Mouse (Mus musculus) midbrain, postnatal 0 days (tissue): ENCODE data around the gene Fadd. TPM values are rescaled to one million over a fixed set of nuclear protein-coding genes. Genes with fewer than 3 reads are reported as not detected.

Experiments
- ATAC-seq: fragments of 200-750 bp; cut with Nextera tagmentation; 2 replicates; pipeline ENCODE4 v1.8.0; 2017; ENCODE audit warnings: moderate number of reproducible peaks, mild to moderate bottlenecking, moderate TSS enrichment, moderate library complexity; ENCODE audit not compliant: low FRiP score
- DNase-seq: peaks from one replicate; pipeline ENCODE4 v3.0.0-alpha.2; 2015; ENCODE audit warnings: low spot score
- H3K27ac ChIP-seq: fragments of 300-500 bp; sonication (generic); 2 replicates; pipeline ENCODE4 v1.5.1; 2014; ENCODE audit warnings: low read depth, mild to moderate bottlenecking, low read length, mixed read lengths
- H3K27me3 ChIP-seq: fragments of 300-500 bp; sonication (generic); 2 replicates; pipeline ENCODE4 v1.6.1; 2014; ENCODE audit warnings: low read length, control low read depth, mixed read lengths; ENCODE audit not compliant: insufficient read depth
- H3K36me3 ChIP-seq: fragments of 300-500 bp; sonication (generic); 2 replicates; pipeline ENCODE4 v1.6.1; 2014; ENCODE audit warnings: low read length, control low read depth, mixed read lengths; ENCODE audit not compliant: insufficient read depth
- H3K4me1 ChIP-seq: fragments of 300-500 bp; sonication (generic); 2 replicates; pipeline ENCODE4 v1.6.1; 2014; ENCODE audit warnings: mild to moderate bottlenecking, control low read depth, antibody characterized with exemption, low read length, mixed read lengths; ENCODE audit not compliant: insufficient read depth
- H3K4me2 ChIP-seq: fragments of 300-500 bp; sonication (generic); 2 replicates; pipeline ENCODE4 v1.6.1; 2014; ENCODE audit warnings: low read depth, mild to moderate bottlenecking, low read length, mixed read lengths; ENCODE audit not compliant: poor library complexity, severe bottlenecking
- H3K4me3 ChIP-seq: fragments of 300-500 bp; sonication (generic); 2 replicates; pipeline ENCODE4 v1.5.1; 2014; ENCODE audit warnings: low read depth, mild to moderate bottlenecking, low read length, moderate library complexity
- H3K9ac ChIP-seq: fragments of 300-500 bp; sonication (generic); replicated peaks from 2 replicates; pipeline ENCODE4 v1.6.1; 2014; ENCODE audit warnings: mild to moderate bottlenecking, low read length, moderate library complexity, mixed read lengths; ENCODE audit not compliant: poor library complexity, severe bottlenecking
- H3K9me3 ChIP-seq: fragments of 300-500 bp; sonication (generic); 2 replicates; pipeline ENCODE4 v1.6.1; 2016; ENCODE audit warnings: low read length, control low read depth
- CTCF ChIP-seq: IDR thresholded peaks from 2 replicates; pipeline ENCODE4 v1.5.1; 2016; ENCODE audit warnings: antibody characterized with exemption, mild to moderate bottlenecking
- WGBS: fragments of 180-500 bp; shearing (Covaris S2); extraction: QIAGEN DNeasy Blood & Tissue Kit; methylation state at CpG from one replicate; pipeline ENCODE4 v1.1.7; 2014; 5-methylcytosine and 5-hydroxymethylcytosine counted together
- polyA plus RNA-seq: library from polyadenylated mRNA; unstranded; fragments of >200 nt; fragmentation: Nextera tagmentation; extraction: Ambion mirVana; gene quantifications from 2 replicates; pipeline ENCODE4 v1.2.1, GENCODE M21; 2015
- total RNA-seq: library from RNA; depleted of rRNA; stranded (reverse); fragments of >200 nt; gene quantifications from 2 replicates; pipeline ENCODE4 v1.2.3, GENCODE M21; 2014

Fadd gene
- total and polyA plus RNA-seq, 2 experiments from 2014 or later, result 2.4 to 2.6 TPM

DNA sequence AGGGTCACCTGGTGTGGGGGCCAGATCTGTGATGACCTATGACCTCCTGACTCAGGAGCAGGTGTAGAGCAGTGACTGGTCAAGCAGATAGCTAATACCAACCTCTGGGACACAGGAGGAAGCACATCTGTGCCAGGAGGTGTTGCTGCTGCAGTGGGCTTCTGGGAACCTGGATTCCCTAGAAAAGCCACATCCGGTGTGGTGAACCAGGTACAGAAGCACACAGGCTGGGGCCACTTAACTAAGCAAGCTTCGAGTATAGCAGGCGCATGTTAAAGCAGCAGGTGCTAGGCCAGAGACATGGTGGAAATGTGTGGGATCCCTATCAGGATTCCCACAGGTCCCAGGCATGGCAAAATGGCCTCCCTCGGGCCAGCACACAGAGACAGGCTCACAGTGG, 21.7 kb downstream of the Fadd start:
- Histone ChIP-seq H3K27me3 (no peaks in the 10 kb centered on the region), H3K9ac (no peak overlapping the region), H3K27ac (no peak overlapping the region), H3K36me3 (no peaks in the 10 kb centered on the region), H3K4me3 (no peak overlapping the region), H3K4me1 (no peaks in the 10 kb centered on the region), H3K9me3 (no peaks in the 10 kb centered on the region), H3K4me2 (no peak overlapping the region)
- ATAC-seq, result no peak
- WGBS, result 85% methylated on average over 4 of the region's 4 CpGs
- DNase-seq, result no peak
- TF ChIP-seq CTCF, result no peak

DNA sequence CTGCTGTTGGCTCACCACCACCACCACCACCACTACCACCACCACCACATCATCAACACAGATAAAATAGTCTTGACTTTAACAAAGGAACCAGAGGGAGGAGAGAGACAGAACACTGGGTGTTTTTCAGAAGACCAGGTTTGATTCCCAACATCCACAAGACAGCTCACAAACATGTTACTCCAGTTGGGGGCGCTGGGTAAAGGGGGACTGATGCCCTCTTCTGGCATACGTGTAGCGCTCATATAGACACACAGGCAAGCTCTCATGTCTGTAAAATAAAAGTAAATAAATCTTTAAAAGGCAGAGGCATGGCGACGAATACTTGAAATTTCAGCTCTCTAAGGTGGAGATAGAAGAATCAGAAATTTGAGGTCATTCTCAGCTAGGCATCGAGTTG, 23.7 kb downstream of the Fadd start:
- H3K27ac ChIP-seq, result no peak overlapping the region
- DNase-seq (no peak), ATAC-seq (no peak)
- no peaks in the 10 kb centered on the region for H3K4me1 ChIP-seq
- H3K4me2 ChIP-seq, result no peak overlapping the region
- WGBS, result 47% methylated on average over 6 of the region's 6 CpGs
- no peak overlapping the region for H3K4me3 ChIP-seq
- H3K27me3 ChIP-seq, result no peaks in the 10 kb centered on the region
- no peak overlapping the region for H3K9ac ChIP-seq
- no peaks in the 10 kb centered on the region for H3K9me3 ChIP-seq
- peak; percentile 31 for TF ChIP-seq CTCF
- H3K36me3 ChIP-seq, result no peaks in the 10 kb centered on the region

DNA sequence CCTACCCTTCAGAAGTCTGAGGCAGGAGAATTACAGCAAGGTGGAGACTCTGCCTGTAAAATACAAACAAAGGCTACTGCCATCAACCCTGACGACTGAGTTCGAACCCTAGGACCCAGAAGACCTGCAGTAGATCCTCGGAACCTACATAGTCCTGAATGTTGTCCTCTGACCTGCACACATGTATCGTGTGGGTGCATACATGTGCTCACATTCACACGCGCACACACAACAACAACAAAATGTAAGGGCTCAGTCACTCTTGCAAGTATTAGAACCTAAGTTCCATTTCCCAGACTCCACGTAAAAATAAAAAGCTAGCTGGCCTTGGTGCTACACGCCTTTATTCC, 28.2 kb downstream of the Fadd start:
- WGBS, result 23% methylated on average over 8 of the region's 8 CpGs
- no peak for DNase-seq

DNA sequence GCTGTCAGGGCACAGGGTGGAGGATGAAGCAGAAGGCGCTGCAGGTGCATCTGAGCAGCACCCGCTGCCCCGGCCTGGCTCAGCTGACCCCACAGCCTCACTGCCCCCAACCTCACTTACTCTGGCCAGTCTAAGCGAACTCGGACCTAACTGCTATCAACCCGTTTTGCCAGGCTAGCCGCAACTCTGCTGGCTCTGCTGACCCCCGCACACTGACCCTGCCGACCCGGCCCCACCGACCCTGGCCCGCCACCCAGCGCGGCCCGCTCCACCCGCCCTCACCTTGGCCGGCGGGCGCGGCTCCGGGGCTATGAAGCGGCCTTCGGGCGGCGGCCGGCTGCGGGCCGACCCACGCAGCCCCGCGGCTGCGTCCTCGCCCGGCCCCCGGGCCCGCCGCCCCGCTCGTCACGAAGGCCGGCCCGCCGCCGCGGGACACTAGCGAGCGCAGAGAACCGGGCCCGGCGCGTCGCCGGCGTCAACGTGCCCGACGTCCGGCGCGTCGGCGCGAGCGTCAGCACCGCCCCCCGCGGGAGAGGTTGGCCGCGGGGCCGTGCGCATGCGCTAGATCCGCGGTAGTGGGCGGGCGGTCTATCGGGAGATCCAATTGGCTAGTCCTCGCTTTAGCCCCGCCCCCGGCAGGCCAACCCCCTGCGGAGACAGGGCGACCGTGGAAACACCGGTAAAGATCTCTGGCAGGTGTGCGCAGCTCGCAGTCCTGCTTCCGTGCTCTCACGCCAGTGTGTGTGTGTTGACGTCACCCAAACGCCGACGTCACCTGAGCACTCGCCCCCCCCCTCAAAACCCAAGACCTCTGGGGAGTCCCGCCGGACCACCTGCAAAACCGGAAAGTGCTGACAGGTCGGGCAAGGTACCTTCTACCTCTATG, 28.8 kb downstream of the Fadd start, which contains the start of gene Ppfia1:
TSS of gene Ppfia1 (minus strand) at position 493 of the 886 bp plus-strand sequence.
- WGBS, result under 1% methylated on average over 85 of the region's 97 CpGs

More for the DNA sequence above, 28.2 kb downstream of the Fadd start:
- Histone ChIP-seq H3K27ac (peak overlapping the region; percentile 69), H3K4me3 (peak overlapping the region; percentile 96), H3K9me3 (no peaks in the 10 kb centered on the region), H3K9ac (peak overlapping the region; percentile 62), H3K4me1 (peaks cover 9% of the 10 kb centered on the region; the same call in 1 of the 2 replicates), H3K27me3 (no peaks in the 10 kb centered on the region), H3K36me3 (peaks cover 7% of the 10 kb centered on the region; the same call in 1 of the 2 replicates), H3K4me2 (peak overlapping the region; percentile 64)
- peak; percentile 36; the same call in 1 of the 2 replicates for ATAC-seq
- TF ChIP-seq CTCF, result no peak

DNA sequence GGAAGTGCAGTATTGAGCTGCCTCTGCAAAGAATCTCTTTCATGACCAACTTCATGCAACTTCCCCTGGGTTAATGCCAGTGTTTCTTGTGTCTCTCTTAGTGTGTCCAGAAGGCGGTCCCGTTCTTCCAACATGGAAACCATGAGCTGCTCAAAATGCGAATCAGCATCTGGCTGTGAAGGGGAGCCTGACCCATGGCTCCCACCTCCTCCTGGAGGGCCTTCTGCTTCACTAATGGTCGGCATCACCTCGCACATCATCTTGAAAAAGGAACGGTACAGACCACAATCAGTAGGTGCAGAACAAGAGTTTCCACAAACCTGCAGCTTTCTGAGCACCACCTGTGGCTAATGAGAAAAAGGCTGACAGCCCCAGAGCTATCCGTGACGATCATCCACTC, 30.0 kb downstream of the Fadd start:
- ATAC-seq, result no peak
- Histone ChIP-seq H3K27ac (no peak overlapping the region), H3K9ac (peak overlapping the region; percentile 97; the same call in 1 of the 2 replicates), H3K36me3 (peaks cover 7% of the 10 kb centered on the region; the same call in 1 of the 2 replicates), H3K9me3 (no peaks in the 10 kb centered on the region), H3K4me2 (peak overlapping the region; percentile 80), H3K4me3 (peak overlapping the region; percentile 96), H3K27me3 (no peaks in the 10 kb centered on the region), H3K4me1 (peaks cover 9% of the 10 kb centered on the region; the same call in 1 of the 2 replicates)
- DNase-seq, result no peak
- WGBS, result 84% methylated on average over 8 of the region's 8 CpGs
- no peak for TF ChIP-seq CTCF

More for the DNA sequence above, 28.8 kb downstream of the Fadd start, which contains the start of gene Ppfia1:
- Histone ChIP-seq H3K4me3 (peak within 1 kb of the TSS; percentile 96), H3K27ac (peak within 1 kb of the TSS; percentile 69), H3K9me3 (no peaks in the 10 kb centered on the region), H3K36me3 (peaks cover 7% of the 10 kb centered on the region; the same call in 1 of the 2 replicates), H3K4me2 (peak within 1 kb of the TSS; percentile 80), H3K9ac (peak within 1 kb of the TSS; percentile 97), H3K4me1 (peaks cover 9% of the 10 kb centered on the region; the same call in 1 of the 2 replicates), H3K27me3 (no peaks in the 10 kb centered on the region)
- TF ChIP-seq CTCF, result no peak
- DNase-seq (peak; percentile 97), ATAC-seq (peak; percentile 96)

DNA sequence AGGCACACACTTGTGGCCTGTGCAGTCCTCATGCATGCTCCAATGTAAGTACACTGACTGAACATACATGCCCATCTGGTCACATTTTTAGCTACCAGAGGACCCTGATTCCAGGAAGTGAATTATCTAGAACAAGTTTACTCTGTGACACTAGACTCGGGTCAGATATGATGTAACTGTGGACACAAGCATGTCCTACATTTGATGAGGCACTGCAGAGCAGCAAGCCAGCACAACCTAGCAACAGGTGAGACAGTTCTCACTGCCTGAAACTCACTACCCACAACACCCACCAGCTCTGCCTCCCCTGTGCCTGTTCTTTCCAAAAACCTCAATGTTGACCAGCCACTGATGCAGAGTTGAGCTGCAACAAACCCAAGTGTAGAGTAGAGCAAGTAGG, 31.5 kb downstream of the Fadd start:
- no peak for TF ChIP-seq CTCF
- WGBS, result 91% methylated on average over 1 of the region's 1 CpGs
- DNase-seq, result no peak
- Histone ChIP-seq H3K9me3 (no peaks in the 10 kb centered on the region), H3K4me3 (no peak overlapping the region), H3K27ac (no peak overlapping the region), H3K27me3 (no peaks in the 10 kb centered on the region), H3K4me2 (no peak overlapping the region), H3K9ac (no peak overlapping the region), H3K4me1 (peaks cover 9% of the 10 kb centered on the region; the same call in 1 of the 2 replicates), H3K36me3 (peaks cover 7% of the 10 kb centered on the region; the same call in 1 of the 2 replicates)
- ATAC-seq, result no peak
